Mouse (Mus musculus): Measurements from ENCODE around the gene Pmfbp1. TPM values are rescaled to one million over a fixed set of nuclear protein-coding genes. Genes with fewer than 3 reads are reported as not detected.

The Pmfbp1 gene
- polyA plus RNA-seq, 1 experiment from 2014 or later: 0.05 TPM

- ATAC-seq (replicated peaks; ENCODE audit: extremely low read depth, insufficient read depth, low FRiP score): no peak
- no peak overlapping the region for H3K27ac ChIP-seq (ENCODE audit: low read length)
- 56% methylated on average over 3 of the region's 3 CpGs for WGBS
Measured at GRCm38 (mm10) chr8:109465056-109465455, 28.8 kb upstream of the Pmfbp1 start.

GRCm38 (mm10) chr8:109465761-109466160, 28.1 kb upstream of the Pmfbp1 start:
- Histone ChIP-seq H3K4me2 (ENCODE audit: low read depth, low read length) (no peak overlapping the region), H3K27ac (ENCODE audit: low read length) (no peak overlapping the region)
- ATAC-seq (replicated peaks; ENCODE audit: extremely low read depth, insufficient read depth, low FRiP score): no peak

More at GRCm38 (mm10) chr8:109465056-109465455, 28.8 kb upstream of the Pmfbp1 start:
- H3K36me3 ChIP-seq (ENCODE audit: control insufficient read depth, insufficient read depth): no peaks in the 10 kb centered on the region
- H3K27me3 ChIP-seq (ENCODE audit: control insufficient read depth, insufficient read depth, low read length): no peaks in the 10 kb centered on the region
- H3K4me1 ChIP-seq (ENCODE audit: control insufficient read depth, insufficient read depth, low read length): peaks cover 6% of the 10 kb centered on the region
- no peak overlapping the region for H3K4me3 ChIP-seq (ENCODE audit: low read length)
- H3K9me3 ChIP-seq (replicated peaks; ENCODE audit: control insufficient read depth, low read length): no peaks in the 10 kb centered on the region
- H3K4me2 ChIP-seq (ENCODE audit: low read depth, low read length): no peak overlapping the region
- H3K9ac ChIP-seq (ENCODE audit: low read length): no peak overlapping the region

DNA sequence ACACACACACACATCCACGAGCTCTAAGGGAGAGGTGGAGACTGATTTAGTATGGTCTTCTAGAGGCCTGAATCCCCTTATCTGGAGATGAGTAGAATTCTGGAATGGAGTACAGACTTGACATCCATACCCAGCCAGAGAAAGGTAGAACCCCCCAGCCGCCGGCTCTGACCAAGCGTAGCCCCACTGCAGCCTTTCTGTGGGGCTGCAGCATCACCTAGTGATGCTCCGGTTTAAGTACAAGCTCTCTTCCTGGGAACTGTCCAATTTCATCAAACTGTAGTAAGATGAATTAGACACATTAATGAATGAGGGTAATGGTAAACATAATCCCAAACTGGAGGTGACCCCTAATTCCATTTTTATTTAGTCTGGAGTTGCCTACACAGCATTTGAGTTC, 26.3 kb upstream of the Pmfbp1 start:
- WGBS: 16% methylated on average over 5 of the region's 5 CpGs
- Histone ChIP-seq H3K9ac (ENCODE audit: low read length) (no peak overlapping the region), H3K36me3 (ENCODE audit: control insufficient read depth, insufficient read depth) (no peaks in the 10 kb centered on the region), H3K4me2 (ENCODE audit: low read depth, low read length) (no peak overlapping the region), H3K4me1 (ENCODE audit: control insufficient read depth, insufficient read depth, low read length) (peaks cover 6% of the 10 kb centered on the region), H3K27ac (ENCODE audit: low read length) (no peak overlapping the region), H3K27me3 (ENCODE audit: control insufficient read depth, insufficient read depth, low read length) (no peaks in the 10 kb centered on the region), H3K9me3 (replicated peaks; ENCODE audit: control insufficient read depth, low read length) (no peaks in the 10 kb centered on the region), H3K4me3 (ENCODE audit: low read length) (no peak overlapping the region)
- ATAC-seq (replicated peaks; ENCODE audit: extremely low read depth, insufficient read depth, low FRiP score): no peak

More at GRCm38 (mm10) chr8:109465761-109466160, 28.1 kb upstream of the Pmfbp1 start:
- Histone ChIP-seq H3K36me3 (ENCODE audit: control insufficient read depth, insufficient read depth) (no peaks in the 10 kb centered on the region), H3K27me3 (ENCODE audit: control insufficient read depth, insufficient read depth, low read length) (no peaks in the 10 kb centered on the region), H3K4me1 (ENCODE audit: control insufficient read depth, insufficient read depth, low read length) (peaks cover 6% of the 10 kb centered on the region), H3K4me3 (ENCODE audit: low read length) (no peak overlapping the region), H3K9ac (ENCODE audit: low read length) (no peak overlapping the region), H3K9me3 (replicated peaks; ENCODE audit: control insufficient read depth, low read length) (no peaks in the 10 kb centered on the region)
- 65% methylated on average over 3 of the region's 3 CpGs for WGBS

DNA sequence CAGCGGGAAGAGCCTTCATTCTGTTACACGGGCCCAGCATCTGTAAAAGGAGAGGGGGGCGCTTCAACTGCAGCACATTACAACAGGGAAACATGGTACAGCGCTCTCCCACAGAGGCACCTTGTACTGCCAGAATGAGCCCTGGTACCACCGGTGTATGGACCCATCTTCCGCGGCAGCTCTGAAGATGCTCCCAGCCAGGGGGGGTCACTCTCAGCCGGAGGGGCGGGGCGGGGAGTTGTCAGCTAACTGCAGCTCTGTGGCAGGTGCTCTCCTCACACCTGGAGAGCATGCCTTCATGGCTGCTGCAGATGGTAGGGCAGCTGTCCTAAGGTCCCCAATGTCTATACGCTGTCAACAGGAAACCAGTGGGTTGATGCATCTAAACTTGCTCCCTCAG, 25.7 kb upstream of the Pmfbp1 start:
- H3K4me3 ChIP-seq (ENCODE audit: low read length): no peak overlapping the region
- no peaks in the 10 kb centered on the region for H3K27me3 ChIP-seq (ENCODE audit: control insufficient read depth, insufficient read depth, low read length)
- WGBS: 75% methylated on average over 11 of the region's 11 CpGs
- H3K9me3 ChIP-seq (replicated peaks; ENCODE audit: control insufficient read depth, low read length): no peaks in the 10 kb centered on the region
- ATAC-seq (replicated peaks; ENCODE audit: extremely low read depth, insufficient read depth, low FRiP score): no peak
- no peaks in the 10 kb centered on the region for H3K36me3 ChIP-seq (ENCODE audit: control insufficient read depth, insufficient read depth)
- H3K9ac ChIP-seq (ENCODE audit: low read length): no peak overlapping the region
- H3K4me1 ChIP-seq (ENCODE audit: control insufficient read depth, insufficient read depth, low read length): peaks cover 6% of the 10 kb centered on the region
- no peak overlapping the region for H3K4me2 ChIP-seq (ENCODE audit: low read depth, low read length)
- no peak overlapping the region for H3K27ac ChIP-seq (ENCODE audit: low read length)

DNA sequence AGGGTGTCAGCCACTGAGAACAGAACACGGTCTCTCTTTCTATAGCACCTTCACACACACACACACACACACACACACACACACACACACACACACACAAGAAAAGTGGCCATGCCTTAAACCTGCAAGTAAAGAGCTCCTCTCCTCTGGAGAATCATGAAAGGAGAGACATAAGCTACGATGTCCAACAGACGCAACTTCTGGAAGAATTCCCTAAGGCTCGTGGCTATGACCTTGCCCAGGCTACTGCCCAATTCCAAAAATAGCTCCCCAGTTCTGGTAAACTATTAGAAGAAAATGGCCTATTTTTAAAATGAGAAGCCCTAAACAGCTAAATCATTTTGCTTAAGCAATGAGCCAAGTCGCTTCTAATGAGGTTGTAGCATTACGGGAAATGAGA, 22.0 kb upstream of the Pmfbp1 start:
- Histone ChIP-seq H3K4me3 (ENCODE audit: low read length) (no peak overlapping the region), H3K27ac (ENCODE audit: low read length) (no peak overlapping the region), H3K4me1 (ENCODE audit: control insufficient read depth, insufficient read depth, low read length) (no peaks in the 10 kb centered on the region), H3K9ac (ENCODE audit: low read length) (no peak overlapping the region), H3K36me3 (ENCODE audit: control insufficient read depth, insufficient read depth) (no peaks in the 10 kb centered on the region), H3K9me3 (replicated peaks; ENCODE audit: control insufficient read depth, low read length) (no peaks in the 10 kb centered on the region), H3K4me2 (ENCODE audit: low read depth, low read length) (no peak overlapping the region), H3K27me3 (ENCODE audit: control insufficient read depth, insufficient read depth, low read length) (no peaks in the 10 kb centered on the region)
- WGBS: 55% methylated on average over 6 of the region's 6 CpGs
- ATAC-seq (replicated peaks; ENCODE audit: extremely low read depth, insufficient read depth, low FRiP score): no peak

GRCm38 (mm10) chr8:109472400-109472799, 21.4 kb upstream of the Pmfbp1 start:
- Histone ChIP-seq H3K27me3 (ENCODE audit: control insufficient read depth, insufficient read depth, low read length) (no peaks in the 10 kb centered on the region), H3K36me3 (ENCODE audit: control insufficient read depth, insufficient read depth) (no peaks in the 10 kb centered on the region), H3K4me3 (ENCODE audit: low read length) (no peak overlapping the region), H3K4me1 (ENCODE audit: control insufficient read depth, insufficient read depth, low read length) (no peaks in the 10 kb centered on the region), H3K27ac (ENCODE audit: low read length) (no peak overlapping the region), H3K9ac (ENCODE audit: low read length) (no peak overlapping the region), H3K4me2 (ENCODE audit: low read depth, low read length) (no peak overlapping the region), H3K9me3 (replicated peaks; ENCODE audit: control insufficient read depth, low read length) (no peaks in the 10 kb centered on the region)
- 83% methylated on average over 8 of the region's 8 CpGs for WGBS
- no peak for ATAC-seq (replicated peaks; ENCODE audit: extremely low read depth, insufficient read depth, low FRiP score)

- Histone ChIP-seq H3K27ac (ENCODE audit: low read length) (no peak overlapping the region), H3K9me3 (replicated peaks; ENCODE audit: control insufficient read depth, low read length) (no peaks in the 10 kb centered on the region), H3K36me3 (ENCODE audit: control insufficient read depth, insufficient read depth) (no peaks in the 10 kb centered on the region), H3K4me2 (ENCODE audit: low read depth, low read length) (no peak overlapping the region), H3K27me3 (ENCODE audit: control insufficient read depth, insufficient read depth, low read length) (no peaks in the 10 kb centered on the region), H3K9ac (ENCODE audit: low read length) (no peak overlapping the region), H3K4me3 (ENCODE audit: low read length) (no peak overlapping the region), H3K4me1 (ENCODE audit: control insufficient read depth, insufficient read depth, low read length) (no peaks in the 10 kb centered on the region)
- 63% methylated on average over 14 of the region's 14 CpGs for WGBS
- ATAC-seq (replicated peaks; ENCODE audit: extremely low read depth, insufficient read depth, low FRiP score): no peak
Measured at GRCm38 (mm10) chr8:109474442-109475121, 19.2 kb upstream of the Pmfbp1 start.

DNA sequence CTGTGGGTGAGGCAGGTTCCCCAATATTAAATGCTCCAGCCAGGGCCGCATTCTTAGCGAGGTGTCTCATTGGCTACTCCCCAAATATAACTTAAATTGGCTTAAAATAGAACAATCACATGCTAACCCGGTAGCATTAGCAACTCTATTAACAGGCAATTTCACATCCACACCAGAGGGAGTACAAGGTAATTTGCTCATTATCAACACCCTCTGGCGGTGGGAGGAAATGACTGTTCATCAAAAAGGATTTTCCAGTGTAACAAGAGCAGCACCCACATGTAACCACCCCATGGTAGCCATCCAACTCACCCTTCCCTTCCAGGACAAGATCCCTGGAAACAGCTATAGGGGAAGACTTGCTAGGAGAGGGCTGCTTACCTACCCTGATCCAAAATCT, 18.4 kb upstream of the Pmfbp1 start:
- Histone ChIP-seq H3K9ac (ENCODE audit: low read length) (no peak overlapping the region), H3K9me3 (replicated peaks; ENCODE audit: control insufficient read depth, low read length) (no peaks in the 10 kb centered on the region), H3K36me3 (ENCODE audit: control insufficient read depth, insufficient read depth) (no peaks in the 10 kb centered on the region), H3K4me2 (ENCODE audit: low read depth, low read length) (no peak overlapping the region), H3K4me3 (ENCODE audit: low read length) (no peak overlapping the region), H3K27me3 (ENCODE audit: control insufficient read depth, insufficient read depth, low read length) (no peaks in the 10 kb centered on the region), H3K4me1 (ENCODE audit: control insufficient read depth, insufficient read depth, low read length) (no peaks in the 10 kb centered on the region), H3K27ac (ENCODE audit: low read length) (no peak overlapping the region)
- 54% methylated on average over 4 of the region's 4 CpGs for WGBS
- no peak for ATAC-seq (replicated peaks; ENCODE audit: extremely low read depth, insufficient read depth, low FRiP score)

DNA sequence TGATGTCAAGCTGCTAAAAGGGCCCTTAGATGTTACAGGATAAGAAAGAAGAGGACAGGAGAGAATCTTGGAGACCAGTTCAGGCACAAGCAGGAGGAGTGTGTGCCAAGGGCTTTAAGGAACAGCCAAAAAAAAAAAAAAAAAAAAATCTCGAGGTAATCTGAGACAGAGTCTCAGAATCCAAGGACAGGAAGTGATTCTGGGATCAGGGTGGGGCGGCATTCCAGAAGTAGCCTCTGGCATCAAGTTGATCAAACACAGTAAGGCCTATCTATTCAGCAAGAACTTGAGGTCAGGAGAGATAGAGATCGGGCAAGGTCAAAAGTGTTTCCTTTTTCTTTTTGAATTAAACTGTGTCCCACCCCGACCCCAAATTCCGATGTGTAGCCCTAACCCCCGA, 15.2 kb upstream of the Pmfbp1 start:
- Histone ChIP-seq H3K4me2 (ENCODE audit: low read depth, low read length) (no peak overlapping the region), H3K4me3 (ENCODE audit: low read length) (no peak overlapping the region), H3K4me1 (ENCODE audit: control insufficient read depth, insufficient read depth, low read length) (no peaks in the 10 kb centered on the region), H3K36me3 (ENCODE audit: control insufficient read depth, insufficient read depth) (no peaks in the 10 kb centered on the region), H3K9ac (ENCODE audit: low read length) (no peak overlapping the region), H3K27me3 (ENCODE audit: control insufficient read depth, insufficient read depth, low read length) (no peaks in the 10 kb centered on the region), H3K27ac (ENCODE audit: low read length) (no peak overlapping the region), H3K9me3 (replicated peaks; ENCODE audit: control insufficient read depth, low read length) (no peaks in the 10 kb centered on the region)
- no peak for ATAC-seq (replicated peaks; ENCODE audit: extremely low read depth, insufficient read depth, low FRiP score)
- WGBS: 76% methylated on average over 6 of the region's 6 CpGs
